Mouse (Mus musculus) midbrain, embryonic 16.5 days (tissue): Measurements from ENCODE around the gene Trmt11. TPM values are rescaled to one million over a fixed set of nuclear protein-coding genes. Genes with fewer than 3 reads are reported as not detected.

Source experiments
- polyA plus RNA-seq: library from polyadenylated mRNA; unstranded; fragments of >200 nt; fragmentation: Nextera tagmentation; extraction: Ambion mirVana; gene quantifications from 2 replicates; pipeline ENCODE4 v1.2.1, GENCODE M21; 2015

The Trmt11 gene
- polyA plus RNA-seq, 1 experiment from 2014 or later, result 20.3 TPM

Other genes with a start within 250 kb of the Trmt11 start
- gene Hint3, start 28.9 kb upstream of the Trmt11 start, polyA plus RNA-seq, result 19.6 and 20.2 TPM in 2 replicates
- 24.6 and 25.4 TPM in 2 replicates for gene Ncoa7, start 202.6 kb upstream of the Trmt11 start, polyA plus RNA-seq
- 3.4 and 4.0 TPM in 2 replicates for gene Hey2, start 242.1 kb upstream of the Trmt11 start, polyA plus RNA-seq